Mouse (Mus musculus) central nervous system, embryonic 11.5 days (tissue): ENCODE data around the gene Aldh1a2. TPM values are rescaled to one million over a fixed set of nuclear protein-coding genes. Genes with fewer than 3 reads are reported as not detected.

Experiments used
- polyA plus RNA-seq: library from polyadenylated mRNA; depleted of rRNA; stranded (reverse); fragments of >200 nt; gene quantifications from 2 replicates; pipeline ENCODE4 v1.2.3, GENCODE M21; 2012; rRNA removed

The Aldh1a2 gene
- polyA plus RNA-seq, result 4.8 and 39.9 TPM in 2 replicates

GRCm38 (mm10) chr9:71215248-71216035, at the start of gene Aldh1a2:
Aldh1a2 (plus strand) TSS chr9:71215789.

GRCm38 (mm10) chr9:71168511-71168910, 47.1 kb upstream of the Aldh1a2 start, which contains the start of gene Aqp9:
Aqp9 (minus strand) TSS chr9:71168682.

Other genes with a start within 250 kb of the Aldh1a2 start
- 0.26 and 0.35 TPM in 2 replicates for gene Aqp9, start 47.1 kb upstream of the Aldh1a2 start, polyA plus RNA-seq